ENCODE assay signal across 9 mouse cellular contexts in the genomic region with DNA sequence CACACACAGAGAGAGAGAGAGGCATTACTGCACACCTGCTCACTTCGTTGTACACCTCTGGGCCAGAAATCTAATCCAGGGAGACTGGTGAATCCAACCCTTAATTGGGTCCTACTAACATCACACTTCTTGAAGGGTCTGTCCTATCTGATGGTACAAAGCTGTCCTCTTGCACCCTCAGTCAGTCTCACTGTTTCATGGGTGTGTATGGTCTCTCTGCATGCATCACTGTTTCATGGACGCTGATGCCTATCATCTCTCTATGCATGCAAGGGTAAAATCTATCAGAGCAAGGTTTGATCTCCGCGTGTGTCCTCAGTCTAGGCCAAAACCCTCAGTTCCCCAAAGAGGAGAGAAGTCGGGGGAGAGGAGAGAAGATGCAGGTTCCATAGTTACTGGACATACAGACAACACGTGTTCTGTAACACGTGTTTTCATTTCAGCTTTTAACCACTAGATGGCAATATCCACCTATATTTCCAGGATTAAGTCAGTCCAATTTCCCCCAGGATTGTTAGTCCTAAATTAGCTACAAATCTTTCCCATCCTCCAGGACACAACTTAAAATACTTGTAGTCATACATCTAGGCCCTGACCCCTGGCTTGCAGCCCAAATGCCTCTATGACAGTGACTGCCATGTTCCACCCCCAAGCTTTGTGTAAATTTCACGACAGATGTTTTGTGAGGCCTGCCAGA. TPM values are rescaled to one million over a fixed set of nuclear protein-coding genes. Genes with fewer than 3 reads are reported as not detected.
DNase-seq lines count a peak whose midpoint lies in the region; ATAC-seq lines count a peak whose summit lies in the region.
"Had no signal": no experiment of that assay in that cellular context is flagged by ENCODE, and none has a peak within 500 bp of the region (broad histone marks: within the 10 kb centered on the region; RNA-seq: fewer than 3 reads in every experiment).

No protein-coding gene starts in this region.

- no peak overlapping the region for H3K27ac ChIP-seq in embryonic facial prominence, embryonic 11.5 days (replicated peaks; ENCODE audit: low read depth, low read length)
- H3K27ac ChIP-seq in embryonic facial prominence, embryonic 10.5 days (replicated peaks) = no peak overlapping the region
- no peak overlapping the region for H3K27ac ChIP-seq in ES-E14 (ENCODE audit: insufficient read depth, low read depth, low read length, poor library complexity, severe bottlenecking)
- no peak overlapping the region for H3K27ac ChIP-seq in hindbrain, embryonic 15.5 days (replicated peaks)
- H3K27ac ChIP-seq in limb, embryonic 11.5 days (replicated peaks; ENCODE audit: low read depth, low read length) = no peak overlapping the region
- 0 out of 2 replicates have a peak overlapping the region, but pooled peaks have one; percentile 39 for H3K27ac ChIP-seq in neural tube, embryonic 14.5 days (ENCODE audit: low read depth, low read length)
- H3K27ac ChIP-seq: liver, embryonic 13.5 days had no signal

- no peak overlapping the region for H3K9ac ChIP-seq in embryonic facial prominence, embryonic 11.5 days (replicated peaks; ENCODE audit: low read length)
- H3K9ac ChIP-seq in ES-E14 (ENCODE audit: insufficient read depth, low read depth, low read length, poor library complexity, severe bottlenecking) = no peak overlapping the region
- H3K9ac ChIP-seq in hindbrain, embryonic 15.5 days = peak overlapping the region; percentile 30; the same call in 1 of the 2 replicates
- no peak overlapping the region for H3K9ac ChIP-seq in limb, embryonic 11.5 days (ENCODE audit: low read length)
- no peak overlapping the region for H3K9ac ChIP-seq in neural tube, embryonic 14.5 days (replicated peaks; ENCODE audit: low read depth, low read length)
- H3K9ac ChIP-seq: liver, embryonic 13.5 days had no signal

- H3K27me3 ChIP-seq in embryonic facial prominence, embryonic 11.5 days (ENCODE audit: control insufficient read depth, insufficient read depth, low read length) = no peaks in the 10 kb centered on the region
- no peaks in the 10 kb centered on the region for H3K27me3 ChIP-seq in embryonic facial prominence, embryonic 10.5 days (replicated peaks; ENCODE audit: low read depth, poor library complexity, severe bottlenecking)
- H3K27me3 ChIP-seq in hindbrain, embryonic 15.5 days = no peaks in the 10 kb centered on the region
- H3K27me3 ChIP-seq in limb, embryonic 11.5 days (ENCODE audit: control insufficient read depth, insufficient read depth, low read length) = no peaks in the 10 kb centered on the region
- no peaks in the 10 kb centered on the region for H3K27me3 ChIP-seq in neural tube, embryonic 14.5 days (ENCODE audit: control insufficient read depth, insufficient read depth, low read length)
- H3K27me3 ChIP-seq: liver, embryonic 13.5 days had no signal

- peak; percentile 88 for DNase-seq in embryonic facial prominence, embryonic 11.5 days (ENCODE audit: low spot score)
- DNase-seq in embryonic facial prominence, embryonic 10.5 days (ENCODE audit: low spot score) = no peak
- peak; percentile 46 for DNase-seq in ES-E14 (ENCODE audit: low read depth, low spot score)
- DNase-seq in embryo, embryonic 11 days = peak; percentile 81
- peak; percentile 28 for DNase-seq in limb, embryonic 11.5 days (ENCODE audit: low spot score)
- DNase-seq in spleen, postnatal 10 days (ENCODE audit: low spot score in 2 of 2) = no peak
- DNase-seq: liver, embryonic 13.5 days had no signal

- no peaks in the 10 kb centered on the region for H3K4me1 ChIP-seq in embryonic facial prominence, embryonic 11.5 days (ENCODE audit: control insufficient read depth, insufficient read depth, low read length)
- H3K4me1 ChIP-seq in embryonic facial prominence, embryonic 10.5 days = no peaks in the 10 kb centered on the region
- H3K4me1 ChIP-seq in ES-E14 (ENCODE audit: control insufficient read depth in 2 of 2, insufficient read depth in 2 of 2, low read length in 2 of 2, poor library complexity in 1 of 2) = no peaks in the 10 kb centered on the region
- peaks cover 2% of the 10 kb centered on the region; the same call in 1 of the 2 replicates for H3K4me1 ChIP-seq in hindbrain, embryonic 15.5 days (replicated peaks)
- no peaks in the 10 kb centered on the region for H3K4me1 ChIP-seq in limb, embryonic 11.5 days (ENCODE audit: control insufficient read depth, insufficient read depth, low read length)
- H3K4me1 ChIP-seq in neural tube, embryonic 14.5 days (ENCODE audit: control insufficient read depth, insufficient read depth, low read length) = no peaks in the 10 kb centered on the region
- H3K4me1 ChIP-seq: liver, embryonic 13.5 days had no signal

- in situ Hi-C loops in ES-E14 (cut with MboI; ENCODE audit: low sequenced_read_pairs in 2 of 2, unreplicated experiment in 2 of 2) = loop anchor here in 1 of 2 experiments (25.0 kb wide), 1 partner anchor 181 kb away; a partner anchor contains a TSS

- no peak overlapping the region for H3K4me2 ChIP-seq in embryonic facial prominence, embryonic 11.5 days (ENCODE audit: low read depth, low read length)
- peak overlapping the region; percentile 42 for H3K4me2 ChIP-seq in hindbrain, embryonic 15.5 days
- H3K4me2 ChIP-seq in limb, embryonic 11.5 days (ENCODE audit: low read depth, severe bottlenecking) = no peak overlapping the region
- no peak overlapping the region; the same call in 1 of the 2 replicates for H3K4me2 ChIP-seq in neural tube, embryonic 14.5 days (ENCODE audit: low read depth, low read length)
- H3K4me2 ChIP-seq: liver, embryonic 13.5 days had no signal

- ATAC-seq in embryonic facial prominence, embryonic 11.5 days (replicated peaks; ENCODE audit: insufficient number of reproducible peaks, low FRiP score, low TSS enrichment, low read depth) = no peak
- no peak; the same call in 1 of the 2 replicates for ATAC-seq in hindbrain, embryonic 15.5 days (ENCODE audit: low FRiP score, low read depth)
- no peak for ATAC-seq in limb, embryonic 11.5 days (ENCODE audit: insufficient number of reproducible peaks, low FRiP score, low TSS enrichment, low read depth)
- peak; percentile 60; the same call in 1 of the 2 replicates for ATAC-seq in neural tube, embryonic 14.5 days (ENCODE audit: low read depth)

- 32% methylated on average over 8 of the region's 8 CpGs for WGBS in embryonic facial prominence, embryonic 11.5 days
- 35% methylated on average over 8 of the region's 8 CpGs for WGBS in embryonic facial prominence, embryonic 10.5 days
- WGBS in hindbrain, embryonic 15.5 days = 30% methylated on average over 8 of the region's 8 CpGs
- 30% methylated on average over 8 of the region's 8 CpGs for WGBS in limb, embryonic 11.5 days
- WGBS in neural tube, embryonic 14.5 days = 29% methylated on average over 8 of the region's 8 CpGs

- H3K36me3 ChIP-seq in embryonic facial prominence, embryonic 11.5 days (replicated peaks; ENCODE audit: control insufficient read depth, insufficient read depth, low read depth, low read length) = no peaks in the 10 kb centered on the region
- no peaks in the 10 kb centered on the region for H3K36me3 ChIP-seq in embryonic facial prominence, embryonic 10.5 days (replicated peaks)
- H3K36me3 ChIP-seq in ES-E14 (ENCODE audit: control insufficient read depth, insufficient read depth, low read length, poor library complexity, severe bottlenecking) = no peaks in the 10 kb centered on the region
- H3K36me3 ChIP-seq in hindbrain, embryonic 15.5 days = no peaks in the 10 kb centered on the region
- H3K36me3 ChIP-seq in limb, embryonic 11.5 days (ENCODE audit: control insufficient read depth, insufficient read depth, low read length) = no peaks in the 10 kb centered on the region
- H3K36me3 ChIP-seq in neural tube, embryonic 14.5 days (ENCODE audit: control insufficient read depth, insufficient read depth, low read length) = no peaks in the 10 kb centered on the region
- H3K36me3 ChIP-seq: liver, embryonic 13.5 days had no signal

- no peak overlapping the region for H3K4me3 ChIP-seq in embryonic facial prominence, embryonic 11.5 days (ENCODE audit: low read depth, low read length)
- H3K4me3 ChIP-seq in embryonic facial prominence, embryonic 10.5 days = no peak overlapping the region
- H3K4me3 ChIP-seq in ES-E14 (ENCODE audit: insufficient read depth in 1 of 2, low read depth in 1 of 2, low read length in 2 of 2, poor library complexity in 1 of 2, severe bottlenecking in 1 of 2) = no peak overlapping the region
- no peak overlapping the region for H3K4me3 ChIP-seq in hindbrain, embryonic 15.5 days
- H3K4me3 ChIP-seq in limb, embryonic 11.5 days (ENCODE audit: low read depth, low read length) = no peak overlapping the region
- no peak overlapping the region for H3K4me3 ChIP-seq in neural tube, embryonic 14.5 days (ENCODE audit: low read depth, low read length)
- H3K4me3 ChIP-seq: liver, embryonic 13.5 days had no signal

- no peaks in the 10 kb centered on the region for H3K9me3 ChIP-seq in embryonic facial prominence, embryonic 11.5 days (replicated peaks; ENCODE audit: control insufficient read depth, low read length)
- no peaks in the 10 kb centered on the region for H3K9me3 ChIP-seq in embryonic facial prominence, embryonic 10.5 days
- no peaks in the 10 kb centered on the region for H3K9me3 ChIP-seq in ES-E14 (ENCODE audit: control insufficient read depth, insufficient read depth, low read depth, low read length)
- no peaks in the 10 kb centered on the region for H3K9me3 ChIP-seq in hindbrain, embryonic 15.5 days
- no peaks in the 10 kb centered on the region for H3K9me3 ChIP-seq in limb, embryonic 11.5 days (ENCODE audit: control insufficient read depth, low read length)
- H3K9me3 ChIP-seq in neural tube, embryonic 14.5 days (ENCODE audit: control insufficient read depth, low read length) = no peaks in the 10 kb centered on the region
- H3K9me3 ChIP-seq: liver, embryonic 13.5 days had no signal

RNA-seq across cellular contexts. Expression of a gene that starts 22.2 kb away (rescaled TPM):
- polyA plus RNA-seq in embryonic facial prominence, embryonic 11.5 days (2014; fragmentation: Nextera tagmentation; extraction: Ambion mirVana) = 1.2 and 3.1 TPM in 2 replicates
- polyA plus RNA-seq in embryonic facial prominence, embryonic 10.5 days (2016; fragmentation: Nextera tagmentation; extraction: Ambion mirVana) = 1.2 and 1.7 TPM in 2 replicates
- total RNA-seq in ES-E14 (2012; rRNA removed) = 0.18 TPM in 1 of 2 replicates, not detected in the other
- polyA plus RNA-seq in hindbrain, embryonic 15.5 days (2015; fragmentation: Nextera tagmentation; extraction: Ambion mirVana) = 3.0 and 3.9 TPM in 2 replicates
- polyA plus RNA-seq in limb, embryonic 11.5 days (2014; fragmentation: Nextera tagmentation; extraction: Ambion mirVana) = 0.56 and 0.94 TPM in 2 replicates
- 1.4 and 4.0 TPM in 2 replicates for polyA plus RNA-seq in neural tube, embryonic 14.5 days (2014; fragmentation: Nextera tagmentation; extraction: Ambion mirVana)

RNA-seq across cellular contexts. Expression of a gene that starts 25.9 kb away (rescaled TPM):
- not detected in 2 replicates for polyA plus RNA-seq in embryonic facial prominence, embryonic 11.5 days (2014; fragmentation: Nextera tagmentation; extraction: Ambion mirVana)
- polyA plus RNA-seq in embryonic facial prominence, embryonic 10.5 days (2016; fragmentation: Nextera tagmentation; extraction: Ambion mirVana) = not detected in 2 replicates
- not detected in 2 replicates for total RNA-seq in ES-E14 (2012; rRNA removed)
- 1.3 TPM in 1 of 2 replicates, not detected in the other for polyA plus RNA-seq in hindbrain, embryonic 15.5 days (2015; fragmentation: Nextera tagmentation; extraction: Ambion mirVana)
- not detected in 2 replicates for polyA plus RNA-seq in limb, embryonic 11.5 days (2014; fragmentation: Nextera tagmentation; extraction: Ambion mirVana)
- not detected in 2 replicates for polyA plus RNA-seq in neural tube, embryonic 14.5 days (2014; fragmentation: Nextera tagmentation; extraction: Ambion mirVana)

RNA-seq across cellular contexts. Expression of a gene that starts 34.3 kb away (rescaled TPM):
- polyA plus RNA-seq in embryonic facial prominence, embryonic 11.5 days (2014; fragmentation: Nextera tagmentation; extraction: Ambion mirVana) = not detected in 2 replicates
- not detected in 2 replicates for polyA plus RNA-seq in embryonic facial prominence, embryonic 10.5 days (2016; fragmentation: Nextera tagmentation; extraction: Ambion mirVana)
- not detected in 2 replicates for total RNA-seq in ES-E14 (2012; rRNA removed)
- not detected in 2 replicates for polyA plus RNA-seq in hindbrain, embryonic 15.5 days (2015; fragmentation: Nextera tagmentation; extraction: Ambion mirVana)
- not detected in 2 replicates for polyA plus RNA-seq in limb, embryonic 11.5 days (2014; fragmentation: Nextera tagmentation; extraction: Ambion mirVana)
- not detected in 2 replicates for polyA plus RNA-seq in neural tube, embryonic 14.5 days (2014; fragmentation: Nextera tagmentation; extraction: Ambion mirVana)
- polyA plus RNA-seq: liver, embryonic 13.5 days had no signal

RNA-seq across cellular contexts. Expression of a gene that starts 36.7 kb away (rescaled TPM):
- polyA plus RNA-seq in embryonic facial prominence, embryonic 11.5 days (2014; fragmentation: Nextera tagmentation; extraction: Ambion mirVana) = 1.2 and 3.1 TPM in 2 replicates
- 1.2 and 2.7 TPM in 2 replicates for polyA plus RNA-seq in embryonic facial prominence, embryonic 10.5 days (2016; fragmentation: Nextera tagmentation; extraction: Ambion mirVana)
- total RNA-seq in ES-E14 (2012; rRNA removed) = 0.36 and 0.42 TPM in 2 replicates
- 2.7 and 4.6 TPM in 2 replicates for polyA plus RNA-seq in hindbrain, embryonic 15.5 days (2015; fragmentation: Nextera tagmentation; extraction: Ambion mirVana)
- 0.62 and 1.1 TPM in 2 replicates for polyA plus RNA-seq in limb, embryonic 11.5 days (2014; fragmentation: Nextera tagmentation; extraction: Ambion mirVana)
- 1.5 and 2.7 TPM in 2 replicates for polyA plus RNA-seq in neural tube, embryonic 14.5 days (2014; fragmentation: Nextera tagmentation; extraction: Ambion mirVana)

Comparison
In these comparisons a context has a peak if more than half of its experiments do, and no peak if none do; other contexts are left out.
1. DNase-seq: peak in embryonic facial prominence, embryonic 11.5 days (single experiment), ES-E14 (single experiment), embryo, embryonic 11 days (single experiment) and limb, embryonic 11.5 days (single experiment); none in embryonic facial prominence, embryonic 10.5 days (single experiment) and spleen, postnatal 10 days (0 of 2).